Mouse (Mus musculus) spleen, postnatal 4 days (tissue): ENCODE data around the gene BC067074.

Experiments
- DNase-seq, 2 experiments: peaks; one replicate each; pipeline ENCODE4 v3.0.0; 2022; ENCODE audit warnings: low spot score in 2 of 2

BC067074 gene

GRCm38 (mm10) chr13:113321972-113322371 is 29.0 kb downstream of the BC067074 start:
- no peak for DNase-seq

GRCm38 (mm10) chr13:113324241-113324640 is 31.3 kb downstream of the BC067074 start:
- no peak for DNase-seq

- no peak for DNase-seq
Measured at GRCm38 (mm10) chr13:113325678-113326077, 32.7 kb downstream of the BC067074 start.

GRCm38 (mm10) chr13:113332256-113332655 is 39.3 kb downstream of the BC067074 start:
- no peak for DNase-seq

GRCm38 (mm10) chr13:113333374-113333773 is 40.4 kb downstream of the BC067074 start:
- DNase-seq: no peak

GRCm38 (mm10) chr13:113333931-113334330 is 41.0 kb downstream of the BC067074 start:
- DNase-seq: no peak

GRCm38 (mm10) chr13:113334773-113335172 is 41.8 kb downstream of the BC067074 start:
- no peak for DNase-seq

GRCm38 (mm10) chr13:113337223-113337858 is 44.4 kb downstream of the BC067074 start:
- peak; percentile 38 to 66 for DNase-seq

GRCm38 (mm10) chr13:113340644-113341043 is 47.7 kb downstream of the BC067074 start:
- no peak for DNase-seq

GRCm38 (mm10) chr13:113341161-113341560 is 48.2 kb downstream of the BC067074 start:
- DNase-seq: no peak

GRCm38 (mm10) chr13:113342355-113342919 is 49.5 kb downstream of the BC067074 start:
- DNase-seq: no peak

GRCm38 (mm10) chr13:113350743-113351430 is 57.9 kb downstream of the BC067074 start:
- no peak for DNase-seq

GRCm38 (mm10) chr13:113353546-113353945 is 60.6 kb downstream of the BC067074 start:
- DNase-seq: no peak

GRCm38 (mm10) chr13:113353955-113354354 is 61.0 kb downstream of the BC067074 start:
- no peak for DNase-seq

- DNase-seq: no peak
Measured at GRCm38 (mm10) chr13:113355022-113355421, 62.1 kb downstream of the BC067074 start.

GRCm38 (mm10) chr13:113357438-113358144 is 64.6 kb downstream of the BC067074 start:
- no peak for DNase-seq

- no peak for DNase-seq
Measured at GRCm38 (mm10) chr13:113359676-113360075, 66.7 kb downstream of the BC067074 start.

- DNase-seq: no peak
Measured at GRCm38 (mm10) chr13:113365976-113366375, 73.0 kb downstream of the BC067074 start.

- no peak for DNase-seq
Measured at GRCm38 (mm10) chr13:113368931-113369579, 76.1 kb downstream of the BC067074 start.

GRCm38 (mm10) chr13:113369622-113370021 is 76.7 kb downstream of the BC067074 start:
- no peak for DNase-seq

GRCm38 (mm10) chr13:113373291-113374083 is 80.5 kb downstream of the BC067074 start:
- no peak for DNase-seq
